Mouse (Mus musculus): ENCODE measurements around the gene Vmn1r55.
"Not testable (repeated sequence)": the region's sequence is repeated elsewhere in the genome, so short reads cannot be mapped to it uniquely, and the experiment has no call there.

Vmn1r55 gene

GRCm38 (mm10) chr7:5081241-5081640 is 68.2 kb downstream of the Vmn1r55 start:
- DNase-seq (ENCODE audit: low spot score in 2 of 2) = no peak

- DNase-seq (ENCODE audit: low spot score in 2 of 2) = no peak
Measured at GRCm38 (mm10) chr7:5080815-5081214, 68.7 kb downstream of the Vmn1r55 start.

GRCm38 (mm10) chr7:5080010-5080751 is 69.3 kb downstream of the Vmn1r55 start, which contains the start of gene Epn1:
TSS of gene Epn1 (plus strand) at chr7:5080235.
- peak; percentile 97 for DNase-seq (ENCODE audit: low spot score in 2 of 2)

GRCm38 (mm10) chr7:5079365-5080009 is 70.0 kb downstream of the Vmn1r55 start:
- not testable (repeated sequence) for DNase-seq (ENCODE audit: low spot score in 2 of 2)

All from frontal cortex, postnatal 36 days (tissue).